Mouse (Mus musculus) effector memory CD4-positive, alpha-beta T cell, adult 5 months (primary cell): ENCODE measurements around the gene Phf2. TPM values are rescaled to one million over a fixed set of nuclear protein-coding genes. Genes with fewer than 3 reads are reported as not detected.

Experiments used
- polyA plus RNA-seq: library from polyadenylated mRNA; unstranded; fragments of 100-300 nt; shearing (Covaris generic); gene quantifications from one replicate; pipeline ENCODE4 v1.2.1, GENCODE M21; 2017

Phf2 gene
- polyA plus RNA-seq: 21.8 TPM

GRCm38 (mm10) chr13:48870771-48871731, at the start of gene Phf2:
Gene Phf2, minus strand, starts transcription at chr13:48871119.

Other genes starting within 250 kb of the Phf2 start
- 4.1 TPM for gene Ptpdc1, start 245.5 kb downstream of the Phf2 start, polyA plus RNA-seq
- not detected for gene Barx1, start 208.1 kb downstream of the Phf2 start, polyA plus RNA-seq
- gene Fam120a, start 96.9 kb upstream of the Phf2 start, polyA plus RNA-seq: 76.3 TPM